Mouse (Mus musculus) heart, adult 2 months (tissue): ENCODE results near the gene Afap1l2.

ENCODE experiments used
- CTCF ChIP-seq: fragments of 200-600 bp; IDR thresholded peaks from 2 replicates; pipeline ENCODE4 v1.8.1; 2022; ENCODE audit warnings: antibody characterized with exemption, mild to moderate bottlenecking, moderate library complexity
- EP300 ChIP-seq: fragments of 200-500 bp; IDR thresholded peaks from 2 replicates; pipeline ENCODE4 v1.6.1; 2011; ENCODE audit warnings: low read depth, low read length, control low read depth; ENCODE audit not compliant: insufficient read depth
- POLR2A ChIP-seq: fragments of 200-500 bp; IDR thresholded peaks from 2 replicates; pipeline ENCODE4 v1.6.1; 2011; ENCODE audit warnings: mild to moderate bottlenecking, low read depth, low read length, control low read depth; ENCODE audit not compliant: insufficient read depth

DNA sequence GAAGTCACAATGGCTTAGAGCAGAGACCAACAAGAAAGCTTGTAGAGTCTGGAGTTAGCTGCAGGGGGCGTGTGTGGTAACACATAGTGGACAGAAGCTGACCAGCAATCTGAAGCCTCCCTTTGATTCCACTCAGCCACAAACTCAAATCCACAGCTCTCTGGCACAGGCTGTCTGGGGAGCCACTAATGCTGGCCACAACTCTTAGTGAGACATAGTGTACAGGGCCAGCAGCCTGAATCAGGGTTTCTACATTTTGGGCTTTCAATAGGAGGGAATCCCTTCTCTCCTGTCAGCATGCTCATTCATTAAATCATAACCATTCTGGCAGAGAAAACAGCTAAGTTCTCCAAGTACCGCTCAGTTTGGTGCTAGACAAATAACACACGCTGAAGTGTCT is 32.5 kb downstream of the Afap1l2 start:
- TF ChIP-seq POLR2A (no peak), CTCF (peak; percentile 37), EP300 (no peak)
